23 mouse cellular contexts compared by ENCODE assay signal in the genomic region with DNA sequence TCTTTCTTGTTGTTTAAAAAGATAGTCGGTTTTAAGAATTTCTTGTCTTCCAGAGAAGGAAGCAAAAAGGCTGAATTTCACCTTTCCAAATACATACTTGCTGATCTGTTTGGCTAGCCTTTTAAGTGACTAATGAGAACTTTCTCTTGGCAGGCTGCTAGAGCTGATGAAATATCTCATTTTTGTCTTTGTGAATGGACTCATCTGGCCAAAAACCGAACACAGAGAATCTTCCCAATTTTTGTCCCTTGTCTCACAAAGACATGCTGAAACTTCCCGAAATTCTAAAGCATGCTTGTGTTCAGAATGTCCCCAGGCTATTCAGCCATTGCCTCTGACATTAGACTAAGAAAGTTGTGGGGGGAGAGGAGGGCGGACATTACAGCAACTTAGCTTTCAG.
DNase-seq lines count a peak whose midpoint lies in the region; ATAC-seq and TF ChIP-seq lines count a peak whose summit lies in the region.
"Had no signal": no experiment of that assay in that cellular context is flagged by ENCODE, and none has a peak within 500 bp of the region (broad histone marks: within the 10 kb centered on the region; RNA-seq: fewer than 3 reads in every experiment).

No protein-coding gene starts in this region.

- WGBS in lung, postnatal 0 days: 62% methylated on average over 4 of the region's 4 CpGs
- 61% methylated on average over 4 of the region's 4 CpGs for WGBS in lung, adult 2 months
- WGBS in hindbrain, embryonic 16.5 days: 75% methylated on average over 4 of the region's 4 CpGs

- ATAC-seq in lung, postnatal 0 days: no peak
- no peak for ATAC-seq in hindbrain, embryonic 16.5 days
- ATAC-seq: forebrain, embryonic 15.5 days; inflammation-experienced regulatory T-cells, adult 6 months; midbrain, embryonic 16.5 days; Patski had no signal

- DNase-seq in gastrocnemius, adult 18-20 months (ENCODE audit: low spot score): peak; percentile 30
- no peak for DNase-seq in gastrocnemius, adult 8-10 months (ENCODE audit: low spot score in 2 of 2)
- peak; percentile 38 for DNase-seq in lung, postnatal 0 days (ENCODE audit: low spot score)
- DNase-seq in lung, adult 2 months: no peak
- no peak for DNase-seq in cerebellum, postnatal 36 days
- DNase-seq: adrenal gland, adult 2 months; cerebellum, adult 2 months; cerebellum, postnatal 25 days; kidney, adult 18-20 months; liver; thymus, postnatal 36 days had no signal

- no peaks in the 10 kb centered on the region for H3K9me3 ChIP-seq in lung, postnatal 0 days (ENCODE audit: low read length)
- no peaks in the 10 kb centered on the region for H3K9me3 ChIP-seq in hindbrain, embryonic 16.5 days (ENCODE audit: control insufficient read depth, low read length)
- H3K9me3 ChIP-seq: forebrain, embryonic 15.5 days; hindbrain, embryonic 13.5 days; limb, embryonic 10.5 days; midbrain, embryonic 10.5 days; neural tube, embryonic 13.5 days had no signal

- no peak for TF ChIP-seq POLR2A in lung, adult 2 months (IDR thresholded peaks at IDR 0.05; ENCODE audit: borderline replicate concordance, extremely low read depth, low read depth, low read length)
- no peak for TF ChIP-seq POLR2A in embryonic fibroblast, embryonic 13.5 days (IDR thresholded peaks at IDR 0.05; ENCODE audit: low read depth, low read length)

- no peak overlapping the region for H3K9ac ChIP-seq in lung, postnatal 0 days (replicated peaks; ENCODE audit: low read depth)
- no peak overlapping the region for H3K9ac ChIP-seq in hindbrain, embryonic 16.5 days (ENCODE audit: low read depth, low read length)
- H3K9ac ChIP-seq: forebrain, embryonic 15.5 days; hindbrain, embryonic 13.5 days; neural tube, embryonic 13.5 days had no signal

- no peaks in the 10 kb centered on the region for H3K27me3 ChIP-seq in lung, postnatal 0 days (replicated peaks; ENCODE audit: insufficient read depth, low read length)
- H3K27me3 ChIP-seq in hindbrain, embryonic 16.5 days (replicated peaks; ENCODE audit: control insufficient read depth, insufficient read depth, low read length): no peaks in the 10 kb centered on the region
- H3K27me3 ChIP-seq: forebrain, embryonic 15.5 days; hindbrain, embryonic 13.5 days; neural tube, embryonic 13.5 days; Patski had no signal

- H3K27ac ChIP-seq in lung, postnatal 0 days (ENCODE audit: low read length): no peak overlapping the region
- H3K27ac ChIP-seq in embryonic fibroblast, embryonic 13.5 days (ENCODE audit: insufficient read depth, low read length): peak overlapping the region; percentile 11; the same call in 1 of the 2 replicates
- no peak overlapping the region for H3K27ac ChIP-seq in hindbrain, embryonic 16.5 days (ENCODE audit: low read depth, low read length)
- H3K27ac ChIP-seq: forebrain, embryonic 15.5 days; hindbrain, embryonic 13.5 days; limb, embryonic 10.5 days; macrophage; midbrain, embryonic 10.5 days; neural tube, embryonic 13.5 days had no signal

- H3K4me1 ChIP-seq in lung, postnatal 0 days (ENCODE audit: insufficient read depth, low read depth, low read length): no peaks in the 10 kb centered on the region
- H3K4me1 ChIP-seq in lung, adult 2 months (ENCODE audit: control insufficient read depth, insufficient read depth, low read length): no peaks in the 10 kb centered on the region
- H3K4me1 ChIP-seq in embryonic fibroblast, embryonic 13.5 days (ENCODE audit: control insufficient read depth, insufficient read depth, low read length): peaks cover 3% of the 10 kb centered on the region; the same call in 1 of the 2 replicates
- peaks cover 6% of the 10 kb centered on the region for H3K4me1 ChIP-seq in hindbrain, embryonic 16.5 days (ENCODE audit: control insufficient read depth, insufficient read depth, low read depth, low read length)
- H3K4me1 ChIP-seq: limb, embryonic 10.5 days; midbrain, embryonic 10.5 days had no signal

- H3K4me2 ChIP-seq in lung, postnatal 0 days (replicated peaks; ENCODE audit: low read depth, low read length): no peak overlapping the region
- no peak overlapping the region for H3K4me2 ChIP-seq in hindbrain, embryonic 16.5 days (ENCODE audit: low read length)
- H3K4me2 ChIP-seq: forebrain, embryonic 15.5 days; hindbrain, embryonic 13.5 days; neural tube, embryonic 13.5 days had no signal

- no peak for TF ChIP-seq EP300 in lung, postnatal 0 days (IDR thresholded peaks at IDR 0.05)

- no peak overlapping the region for H3K4me3 ChIP-seq in lung, postnatal 0 days (ENCODE audit: low read depth, low read length)
- H3K4me3 ChIP-seq in lung, adult 2 months (replicated peaks; ENCODE audit: extremely low read depth, low read depth, low read length): no peak overlapping the region
- H3K4me3 ChIP-seq in embryonic fibroblast, embryonic 13.5 days (ENCODE audit: insufficient read depth, low read length): no peak overlapping the region
- no peak overlapping the region for H3K4me3 ChIP-seq in hindbrain, embryonic 16.5 days (ENCODE audit: low read length)
- H3K4me3 ChIP-seq: forebrain, embryonic 15.5 days; hindbrain, embryonic 13.5 days; limb, embryonic 10.5 days; midbrain, embryonic 10.5 days; myocyte; neural tube, embryonic 13.5 days had no signal

- TF ChIP-seq CTCF in lung, postnatal 0 days (IDR thresholded peaks at IDR 0.05): no peak
- TF ChIP-seq CTCF in lung, adult 2 months (IDR thresholded peaks at IDR 0.05; ENCODE audit: insufficient read depth, low read length): no peak
- no peak for TF ChIP-seq CTCF in embryonic fibroblast, embryonic 13.5 days (IDR thresholded peaks at IDR 0.05; ENCODE audit: borderline replicate concordance, insufficient read depth, low read length)

- H3K36me3 ChIP-seq in lung, postnatal 0 days (ENCODE audit: insufficient read depth, low read length): no peaks in the 10 kb centered on the region
- H3K36me3 ChIP-seq in hindbrain, embryonic 16.5 days (ENCODE audit: control insufficient read depth, insufficient read depth, low read length): no peaks in the 10 kb centered on the region
- H3K36me3 ChIP-seq: forebrain, embryonic 15.5 days; hindbrain, embryonic 13.5 days; limb, embryonic 10.5 days; midbrain, embryonic 10.5 days; neural tube, embryonic 13.5 days had no signal

Comparison
In these comparisons a context has a peak if more than half of its experiments do, and no peak if none do; other contexts are left out.
1. DNase-seq: peak in gastrocnemius, adult 18-20 months (single experiment) and lung, postnatal 0 days (single experiment); none in gastrocnemius, adult 8-10 months (0 of 2), lung, adult 2 months (single experiment) and cerebellum, postnatal 36 days (0 of 2).